Mouse (Mus musculus): ENCODE measurements around the gene Ccdc40. TPM values are rescaled to one million over a fixed set of nuclear protein-coding genes. Genes with fewer than 3 reads are reported as not detected.
"Not testable (repeated sequence)": the region's sequence is repeated elsewhere in the genome, so short reads cannot be mapped to it uniquely, and the experiment has no call there.

Gene Ccdc40
- total RNA-seq, 2 experiments from 2014 or later = 2.8 to 4.1 TPM

GRCm38 (mm10) chr11:119258216-119258571 lies 29.8 kb downstream of the Ccdc40 start:
- Histone ChIP-seq H3K4me3 (peak overlapping the region; percentile 52), H3K27ac (peak overlapping the region; percentile 83)
- no peak for TF ChIP-seq CTCF (conservative IDR thresholded peaks at IDR 0.05)
- DNase-seq (ENCODE audit: low spot score in 2 of 2) = no peak

DNA sequence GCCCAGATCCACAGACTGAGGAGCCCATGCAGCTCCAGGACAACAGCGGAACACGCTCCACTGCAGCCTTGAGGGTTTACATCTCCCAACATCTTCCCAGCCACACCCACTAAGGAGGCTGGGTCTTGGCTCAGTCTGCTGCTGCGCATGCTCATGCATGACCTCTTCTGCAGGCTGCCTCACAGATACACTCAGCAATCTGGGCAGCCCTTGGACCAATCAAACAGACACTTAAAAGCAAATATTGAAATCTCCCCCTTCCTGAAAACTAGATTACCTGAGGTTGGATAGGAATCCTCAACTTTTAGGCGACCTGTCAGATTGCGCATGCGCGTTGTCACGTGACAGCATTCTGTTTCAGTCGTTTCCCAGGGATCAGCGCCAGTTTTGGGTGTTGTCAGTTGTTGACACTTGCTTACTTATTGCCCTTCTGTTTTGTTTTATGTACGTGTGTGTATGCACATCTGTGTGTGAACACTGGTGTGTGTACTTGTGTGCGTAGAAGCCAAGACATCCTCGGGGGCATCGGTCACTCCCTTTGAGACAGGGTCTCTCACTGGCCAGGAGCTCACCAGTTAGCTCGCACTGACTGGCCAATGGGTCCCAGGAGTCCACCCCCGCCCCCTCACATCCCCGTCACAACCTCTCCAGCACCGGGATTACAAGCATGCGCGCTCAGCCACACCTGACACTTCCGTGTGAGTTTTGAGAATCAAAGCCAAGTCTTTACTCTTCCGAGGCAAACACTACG lies 30.4 kb downstream of the Ccdc40 start:
- no peak for TF ChIP-seq CTCF (conservative IDR thresholded peaks at IDR 0.05)
- peak; percentile 54 to 67 for DNase-seq (ENCODE audit: low spot score in 2 of 2)
- H3K27ac ChIP-seq = peak overlapping the region; percentile 83
- peak overlapping the region; percentile 52 for H3K4me3 ChIP-seq

- no peak for DNase-seq (ENCODE audit: low spot score in 2 of 2)
- Histone ChIP-seq H3K4me3 (no peak overlapping the region), H3K27ac (no peak overlapping the region)
- TF ChIP-seq CTCF (conservative IDR thresholded peaks at IDR 0.05) = no peak
These were observed 31.6 kb downstream of the Ccdc40 start for GRCm38 (mm10) chr11:119259977-119260376.

- H3K27ac ChIP-seq = no peak overlapping the region
- no peak for DNase-seq (ENCODE audit: low spot score in 2 of 2)
- no peak overlapping the region for H3K4me3 ChIP-seq
- TF ChIP-seq CTCF (conservative IDR thresholded peaks at IDR 0.05) = no peak
These were observed 36.0 kb downstream of the Ccdc40 start for GRCm38 (mm10) chr11:119264413-119264812.

DNA sequence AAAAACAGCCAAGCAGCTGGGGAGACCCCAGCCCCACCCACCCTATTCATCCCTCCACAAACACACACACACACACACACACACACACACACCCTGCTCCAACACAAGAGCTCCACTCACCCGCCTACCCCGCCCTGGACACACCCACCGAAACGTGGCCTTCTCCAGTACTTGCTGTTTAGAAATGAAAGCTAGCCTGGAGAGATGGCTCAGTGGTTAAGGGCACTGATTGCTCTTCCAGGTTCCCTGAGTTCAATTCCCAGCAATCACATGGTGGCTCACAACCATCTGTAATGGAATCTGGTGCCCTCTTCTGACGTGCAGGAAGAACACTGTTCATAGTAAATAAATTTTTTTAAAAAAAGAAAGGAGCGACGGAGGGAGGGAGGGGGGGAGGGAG lies 37.4 kb downstream of the Ccdc40 start:
- H3K27ac ChIP-seq = no peak overlapping the region
- no peak for DNase-seq (ENCODE audit: low spot score in 2 of 2)
- TF ChIP-seq CTCF (conservative IDR thresholded peaks at IDR 0.05) = no peak
- no peak overlapping the region for H3K4me3 ChIP-seq

- DNase-seq (ENCODE audit: low spot score in 2 of 2) = peak; percentile 36 to 52
- peak overlapping the region; percentile 90 for H3K27ac ChIP-seq
- TF ChIP-seq CTCF (conservative IDR thresholded peaks at IDR 0.05) = no peak
- no peak overlapping the region; the same call in 1 of the 2 replicates for H3K4me3 ChIP-seq
These were observed 38.9 kb downstream of the Ccdc40 start for GRCm38 (mm10) chr11:119267241-119267674.

GRCm38 (mm10) chr11:119267768-119268556 lies 39.6 kb downstream of the Ccdc40 start, which contains the start of gene Gaa:
Gene Gaa (plus strand): TSS chr11:119267887.
- Histone ChIP-seq H3K4me3 (peak within 1 kb of the TSS; percentile 81), H3K27ac (peak within 1 kb of the TSS; percentile 90)
- peak; percentile 99 for TF ChIP-seq CTCF (conservative IDR thresholded peaks at IDR 0.05)
- DNase-seq (ENCODE audit: low spot score in 2 of 2) = peak; percentile 93 to 98

DNA sequence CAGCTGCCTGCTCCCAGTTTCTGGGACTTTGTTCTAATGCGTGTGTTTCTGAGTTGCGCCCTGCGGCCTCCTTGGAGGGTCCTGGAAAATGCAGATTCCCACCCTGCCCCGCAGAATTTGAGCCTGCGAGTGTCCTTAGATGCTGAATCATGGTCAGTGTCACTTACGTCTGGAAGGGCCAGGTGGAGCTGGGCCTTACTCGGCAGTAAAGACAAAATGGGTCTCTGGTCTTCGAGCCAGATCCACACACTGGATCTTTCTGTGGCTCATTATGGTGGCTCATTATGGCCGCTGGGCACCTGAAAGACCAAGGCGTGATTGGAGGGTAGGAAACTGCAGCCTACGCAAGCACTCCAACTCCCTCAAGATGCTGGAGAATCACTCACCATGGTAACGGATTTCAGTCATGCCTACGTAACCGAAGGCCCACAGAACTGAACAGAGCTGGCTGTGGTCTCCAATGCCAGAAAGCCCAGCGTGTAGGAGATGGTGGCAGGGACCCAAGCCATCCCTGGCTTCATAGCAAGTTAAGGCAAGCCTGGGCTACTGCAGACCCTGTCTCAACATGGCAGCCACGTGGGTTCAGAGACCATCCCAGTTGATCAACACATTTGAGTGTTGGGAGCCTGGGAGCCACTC lies 40.3 kb downstream of the Ccdc40 start:
- TF ChIP-seq CTCF (conservative IDR thresholded peaks at IDR 0.05) = no peak
- H3K27ac ChIP-seq = peak overlapping the region; percentile 90
- peak; percentile 57 to 88 for DNase-seq (ENCODE audit: low spot score in 2 of 2)
- peak overlapping the region; percentile 81 for H3K4me3 ChIP-seq

DNA sequence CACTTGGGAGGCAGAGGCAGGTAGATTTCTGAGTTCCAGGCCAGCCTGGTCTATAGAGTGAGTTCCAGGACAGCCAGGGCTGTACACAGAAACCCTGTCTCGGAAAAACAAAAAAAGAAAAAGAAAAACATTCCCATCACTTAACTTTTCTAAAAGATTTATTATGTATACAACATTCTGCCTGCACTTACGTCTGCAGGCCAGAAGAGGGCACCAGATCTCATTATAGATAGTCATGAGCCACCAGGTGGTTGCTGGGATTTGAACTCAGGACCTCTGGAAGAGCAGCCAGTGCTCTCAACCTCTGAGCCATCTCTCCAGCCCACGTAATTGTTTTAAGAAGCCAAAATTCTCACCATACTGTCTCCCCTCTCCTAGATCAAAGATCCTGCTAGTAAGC lies 44.1 kb downstream of the Ccdc40 start:
- not testable (repeated sequence) for H3K27ac ChIP-seq; H3K4me3 ChIP-seq; DNase-seq (ENCODE audit: low spot score in 2 of 2)
- TF ChIP-seq CTCF (conservative IDR thresholded peaks at IDR 0.05) = peak; percentile 78

- no peak overlapping the region for H3K27ac ChIP-seq
- DNase-seq (ENCODE audit: low spot score in 2 of 2) = no peak
- peak; percentile 68 for TF ChIP-seq CTCF (conservative IDR thresholded peaks at IDR 0.05)
- no peak overlapping the region for H3K4me3 ChIP-seq
These were observed 45.0 kb downstream of the Ccdc40 start for GRCm38 (mm10) chr11:119273186-119273930.

- Histone ChIP-seq H3K27ac (no peak overlapping the region), H3K4me3 (no peak overlapping the region)
- no peak for TF ChIP-seq CTCF (conservative IDR thresholded peaks at IDR 0.05)
- DNase-seq (ENCODE audit: low spot score in 2 of 2) = no peak
These were observed 52.7 kb downstream of the Ccdc40 start for GRCm38 (mm10) chr11:119281030-119281429.

DNA sequence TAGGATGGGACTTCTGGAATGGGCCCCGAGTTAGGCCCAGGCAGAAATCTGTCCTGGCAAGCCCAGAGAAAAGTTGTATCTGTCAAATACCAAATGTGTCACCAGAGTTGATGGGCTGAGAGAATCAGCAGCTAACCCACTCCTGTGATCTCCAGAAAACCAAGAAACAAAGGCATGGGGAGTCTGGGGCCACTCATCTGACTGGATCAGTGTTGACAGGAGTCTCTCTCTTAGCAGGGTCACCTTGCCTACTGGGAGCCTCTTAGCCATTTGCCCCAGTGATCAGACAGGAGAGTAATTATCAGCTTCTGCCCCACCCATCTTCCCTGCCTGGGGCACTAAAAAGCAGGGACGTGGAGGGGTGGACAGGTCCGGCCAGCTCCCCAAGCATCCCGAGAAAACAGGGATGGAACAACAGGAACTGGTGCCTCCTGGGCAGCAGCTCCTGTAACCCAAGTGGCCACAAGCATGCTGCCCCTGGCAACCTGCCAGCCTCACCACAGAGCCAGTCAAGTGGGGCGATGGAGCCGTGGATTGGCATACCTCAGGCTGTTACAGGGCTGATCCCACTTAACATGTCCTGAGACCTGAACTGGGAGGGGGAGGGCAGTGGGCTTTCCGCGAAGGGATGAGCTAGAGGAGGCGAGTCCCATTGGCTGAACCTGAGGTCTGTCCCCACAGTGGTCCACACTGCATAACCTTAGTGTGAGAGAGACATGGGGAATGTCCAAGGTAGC lies 57.6 kb downstream of the Ccdc40 start:
- Histone ChIP-seq H3K4me3 (no peak overlapping the region), H3K27ac (no peak overlapping the region)
- no peak for DNase-seq (ENCODE audit: low spot score in 2 of 2)
- TF ChIP-seq CTCF (conservative IDR thresholded peaks at IDR 0.05) = no peak
